Mouse (Mus musculus): ENCODE results near the gene Col20a1.

Gene Col20a1

DNA sequence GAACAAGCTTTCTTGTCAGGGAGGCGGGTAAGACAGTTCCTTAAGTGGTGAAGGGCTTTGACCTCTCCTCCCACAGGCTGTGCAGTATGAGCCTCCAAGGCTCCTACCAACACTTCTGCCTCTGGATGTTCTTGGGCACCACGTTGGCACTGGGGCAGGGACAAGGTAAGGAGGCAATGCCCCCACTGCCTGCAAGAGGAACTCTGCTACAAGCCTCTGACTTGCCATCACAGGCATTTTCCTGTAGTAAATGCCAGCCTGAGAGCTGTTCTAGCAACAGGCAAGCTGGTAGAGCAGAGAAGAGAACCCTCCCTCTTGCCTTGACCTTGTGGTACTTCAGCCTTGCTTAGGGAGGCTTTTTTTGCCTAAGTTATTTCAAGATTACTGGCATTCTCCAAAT is at the start of gene Col20a1:
Gene Col20a1, plus strand, starts transcription at position 87 of the 400 bp plus-strand sequence.
- no peak for DNase-seq (ENCODE audit: low read depth, low spot score)

- DNase-seq (ENCODE audit: low read depth, low spot score): no peak
These were observed 46.1 kb upstream of the Col20a1 start for GRCm38 (mm10) chr2:180940187-180940586.

GRCm38 (mm10) chr2:180941869-180942268 is 44.5 kb upstream of the Col20a1 start:
- no peak for DNase-seq (ENCODE audit: low read depth, low spot score)

- no peak for DNase-seq (ENCODE audit: low read depth, low spot score)
These were observed 36.4 kb upstream of the Col20a1 start for GRCm38 (mm10) chr2:180949947-180950346.

DNA sequence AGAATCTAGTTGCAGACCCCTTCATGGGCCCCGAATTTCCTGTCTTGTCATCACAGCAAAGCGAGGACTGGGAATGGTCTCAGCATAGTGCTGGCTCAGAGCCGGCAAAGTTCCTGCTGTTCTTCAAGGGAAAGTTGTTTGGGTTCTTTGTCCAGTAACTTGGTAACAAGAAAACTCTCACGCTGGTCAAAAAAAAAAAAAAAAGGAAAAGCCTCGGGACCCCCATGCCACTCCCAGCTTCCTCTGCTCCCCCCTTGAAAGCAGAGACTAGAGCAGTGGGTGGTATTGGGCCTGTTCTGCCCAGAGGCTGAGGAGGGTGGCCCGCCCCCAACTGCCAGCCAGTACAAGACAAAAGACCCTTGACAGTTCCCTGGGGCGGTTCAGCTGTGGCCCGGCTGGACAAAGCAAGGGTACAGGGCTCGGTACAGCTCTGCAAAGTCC is 33.6 kb upstream of the Col20a1 start:
- peak; percentile 54 for DNase-seq (ENCODE audit: low read depth, low spot score)

GRCm38 (mm10) chr2:180953638-180954037 is 32.7 kb upstream of the Col20a1 start:
- no peak for DNase-seq (ENCODE audit: low read depth, low spot score)

DNA sequence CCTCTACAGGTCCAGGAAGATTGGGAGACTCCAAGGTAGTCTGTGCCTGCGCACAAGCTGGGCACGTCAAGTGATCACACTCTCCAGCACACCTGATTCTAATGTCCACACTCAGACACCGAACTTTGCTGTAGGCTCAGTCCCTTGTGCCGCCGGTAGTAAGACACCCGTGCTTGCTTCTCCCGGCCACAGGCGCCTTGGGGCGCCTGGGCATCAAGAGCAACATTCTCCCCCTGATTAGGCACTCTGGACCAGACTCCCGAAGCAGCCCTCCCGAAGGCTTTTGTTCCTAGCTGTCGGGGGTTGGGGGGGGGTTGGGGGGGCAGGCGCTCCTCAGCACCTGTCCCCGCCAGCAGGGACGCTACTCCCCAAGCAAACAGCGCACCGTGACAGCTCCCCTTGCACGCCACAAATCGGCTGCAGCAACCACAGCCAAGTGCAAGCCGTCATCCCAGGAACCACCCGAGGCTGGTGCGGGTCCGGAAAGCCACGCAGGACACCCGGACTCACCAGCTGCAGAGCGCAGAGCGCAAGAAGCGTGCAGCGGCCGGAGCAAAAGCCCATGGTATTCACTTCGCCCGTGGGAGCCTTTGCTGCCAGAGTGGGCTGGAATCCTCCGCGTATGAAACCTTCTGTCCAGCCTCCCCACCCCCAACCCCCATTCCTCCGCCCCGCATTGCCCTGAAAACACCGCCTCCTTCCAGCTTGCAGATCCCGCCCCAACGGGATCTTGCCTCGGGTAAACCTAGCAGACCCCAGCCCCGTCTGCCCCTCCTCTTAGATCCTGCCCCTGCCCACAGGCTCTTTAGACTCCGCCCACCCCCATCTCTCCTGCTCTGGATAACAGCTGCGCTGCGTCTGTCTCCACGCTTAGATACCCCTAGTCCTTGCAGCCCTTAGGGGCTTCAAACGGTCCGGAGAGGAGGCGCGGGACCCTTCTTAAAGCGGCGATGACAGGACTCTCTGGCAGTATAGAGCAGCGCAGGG is 32.0 kb upstream of the Col20a1 start, which contains the start of gene Nkain4:
Gene Nkain4, minus strand, starts transcription at position 639 of the 987 bp plus-strand sequence.
- peak; percentile 94 for DNase-seq (ENCODE audit: low read depth, low spot score)

DNA sequence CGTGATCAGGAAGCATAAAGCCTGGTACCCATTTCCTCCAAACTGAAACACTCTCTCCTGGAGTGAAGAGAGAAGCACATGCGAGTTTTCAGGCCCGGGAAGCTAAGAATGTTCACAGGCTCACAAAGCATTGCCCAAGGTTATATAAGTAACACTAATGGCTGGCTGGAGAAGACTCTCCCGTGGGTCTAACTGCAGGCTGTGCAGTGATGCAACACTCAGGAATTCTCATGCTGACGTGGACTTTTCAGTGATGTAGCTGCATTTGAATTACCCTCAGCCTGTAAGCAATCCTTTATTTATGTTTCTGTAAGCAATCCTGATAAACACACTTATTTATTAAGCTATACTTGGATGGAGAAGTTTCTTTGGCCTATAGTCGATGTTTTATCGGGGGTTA is 26.7 kb upstream of the Col20a1 start:
- no peak for DNase-seq (ENCODE audit: low read depth, low spot score)

DNA sequence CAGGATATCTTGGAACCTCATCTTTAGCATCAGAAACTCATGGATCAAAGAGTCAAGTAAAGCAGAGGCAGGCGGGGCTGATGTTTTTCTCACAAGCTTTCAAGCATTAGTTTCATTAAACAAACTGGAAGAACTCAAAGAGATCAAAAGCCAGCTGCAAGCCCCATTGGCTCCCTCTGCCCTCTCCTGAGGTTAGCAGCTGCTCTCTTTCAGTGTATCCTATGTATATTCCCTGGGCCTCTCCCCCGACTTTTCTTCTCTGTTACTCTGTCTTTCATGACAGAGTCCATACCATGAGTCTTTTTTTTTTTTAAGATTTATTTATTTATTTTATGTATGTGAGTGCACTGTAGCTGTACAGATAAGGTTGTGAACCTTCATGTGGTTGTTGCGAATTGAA is 26.1 kb upstream of the Col20a1 start:
- DNase-seq (ENCODE audit: low read depth, low spot score): no peak

- no peak for DNase-seq (ENCODE audit: low read depth, low spot score)
These were observed 23.6 kb upstream of the Col20a1 start for GRCm38 (mm10) chr2:180962616-180963308.

GRCm38 (mm10) chr2:180963956-180964355 is 22.4 kb upstream of the Col20a1 start:
- DNase-seq (ENCODE audit: low read depth, low spot score): peak; percentile 83

GRCm38 (mm10) chr2:180966092-180966882 is 20.0 kb upstream of the Col20a1 start:
- no peak for DNase-seq (ENCODE audit: low read depth, low spot score)

- peak; percentile 89 for DNase-seq (ENCODE audit: low read depth, low spot score)
These were observed 19.1 kb upstream of the Col20a1 start, which contains the start of gene Arfgap1 for GRCm38 (mm10) chr2:180967010-180967763. Gene Arfgap1 (plus strand): TSS chr2:180967225.

DNA sequence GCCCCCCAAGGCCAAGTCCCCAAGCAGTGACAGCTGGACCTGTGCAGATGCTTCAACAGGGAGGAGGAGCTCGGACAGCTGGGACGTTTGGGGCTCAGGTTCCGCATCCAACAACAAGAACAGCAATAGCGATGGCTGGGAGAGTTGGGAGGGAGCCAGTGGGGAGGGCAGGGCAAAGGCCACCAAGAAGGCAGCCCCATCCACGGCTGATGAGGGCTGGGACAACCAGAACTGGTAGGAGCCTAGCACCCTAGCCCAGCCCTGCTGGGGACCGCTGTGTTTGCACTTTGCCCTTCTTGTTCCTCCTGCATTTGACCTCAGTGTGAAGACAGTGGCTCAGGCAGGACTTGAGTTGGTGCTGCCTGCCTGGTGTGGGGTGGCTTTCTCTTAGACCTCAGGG is 5.2 kb upstream of the Col20a1 start:
- DNase-seq (ENCODE audit: low read depth, low spot score): no peak

DNA sequence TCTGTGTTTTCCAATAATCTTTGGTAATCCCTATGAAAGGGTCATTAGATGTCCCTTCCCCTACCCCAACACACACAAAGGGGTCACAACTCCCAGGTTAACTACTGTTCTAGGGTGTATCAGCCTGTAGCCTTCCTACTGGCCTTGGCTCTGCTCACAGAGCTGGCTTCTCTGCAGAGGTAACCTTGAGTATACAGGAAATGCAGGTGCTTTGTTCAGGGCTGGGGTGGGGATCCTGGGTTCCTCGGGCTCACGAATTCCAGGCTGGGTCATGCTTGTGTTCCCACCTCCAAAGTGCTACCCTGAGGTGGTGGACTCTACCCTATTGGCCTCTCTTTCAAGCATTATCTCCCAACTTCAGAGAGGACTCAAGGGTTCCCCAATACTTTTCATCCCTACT is 700 bp upstream of the Col20a1 start:
- no peak for DNase-seq (ENCODE audit: low read depth, low spot score)

- DNase-seq (ENCODE audit: low read depth, low spot score): no peak
These were observed 666 bp downstream of the Col20a1 start for GRCm38 (mm10) chr2:180987001-180987400.

DNA sequence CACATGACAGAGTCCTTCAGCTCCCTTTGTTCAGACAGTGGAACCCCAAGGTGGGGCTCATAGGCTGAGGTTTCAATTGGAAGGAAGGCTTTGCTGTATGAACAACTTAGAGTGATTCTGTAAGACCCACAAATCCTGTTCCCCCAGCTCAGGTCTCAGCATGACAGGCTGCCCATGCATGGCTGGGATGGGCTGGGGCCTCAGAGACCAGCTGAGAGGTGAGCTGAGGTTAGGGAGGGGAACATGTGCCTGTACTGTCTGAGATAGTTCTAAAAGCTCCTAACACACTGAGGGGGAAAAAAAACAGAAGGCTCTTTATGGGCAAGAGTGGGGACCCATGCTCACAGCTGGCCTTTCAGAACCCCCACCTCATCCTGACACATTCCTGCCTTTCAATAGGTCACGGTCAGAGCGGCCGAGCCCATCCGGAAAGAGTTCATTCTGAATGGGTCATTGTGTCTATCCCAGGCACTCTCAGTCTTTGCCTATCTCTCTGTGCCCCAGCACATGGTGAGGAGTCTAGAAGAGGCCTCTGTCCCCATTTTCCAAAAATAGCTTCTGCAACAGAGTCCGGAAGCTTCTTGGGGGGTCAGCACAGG is 1.2 kb downstream of the Col20a1 start:
- DNase-seq (ENCODE audit: low read depth, low spot score): peak; percentile 62

- DNase-seq (ENCODE audit: low read depth, low spot score): no peak
These were observed 2.1 kb downstream of the Col20a1 start for GRCm38 (mm10) chr2:180988347-180988913.

DNA sequence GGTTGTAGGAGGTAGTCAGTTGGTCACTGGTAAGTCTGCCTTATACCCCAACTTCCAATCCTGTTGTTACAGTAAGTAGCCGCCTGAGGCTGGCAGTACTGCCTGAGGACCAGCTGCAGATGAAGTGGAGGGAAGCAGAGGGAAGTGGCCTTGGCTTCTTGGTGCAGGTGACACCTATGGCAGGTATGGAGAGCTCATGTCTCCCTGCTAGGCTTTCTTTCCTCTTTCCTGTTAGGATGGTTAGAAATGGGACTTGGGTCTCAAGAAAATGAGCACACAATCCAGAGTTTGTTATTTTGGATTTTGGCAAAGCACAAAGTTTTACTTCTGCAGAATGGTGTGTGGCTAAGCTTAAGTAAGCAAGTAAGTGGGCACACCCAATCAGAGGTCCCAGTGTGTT is 2.6 kb downstream of the Col20a1 start:
- no peak for DNase-seq (ENCODE audit: low read depth, low spot score)

- no peak for DNase-seq (ENCODE audit: low read depth, low spot score)
These were observed 4.0 kb downstream of the Col20a1 start for GRCm38 (mm10) chr2:180990347-180990746.

All from mesoderm, embryonic 11.5 days (tissue).